Mouse (Mus musculus) cerebellum, adult 2 months (tissue): ENCODE data around the gene Ski. TPM values are rescaled to one million over a fixed set of nuclear protein-coding genes. Genes with fewer than 3 reads are reported as not detected.

Experiments used
- DNase-seq, 2 experiments: peaks; one replicate each; pipeline ENCODE4 v3.0.0; 2021
- H3K27ac ChIP-seq: fragments of 200-500 bp; 2 replicates; pipeline ENCODE4 v1.5.1; 2012; ENCODE audit warnings: low read length, control low read depth, inconsistent platforms; ENCODE audit not compliant: insufficient read depth
- H3K27me3 ChIP-seq: fragments of 200-500 bp; 2 replicates; pipeline ENCODE4 v1.6.1; 2012; ENCODE audit warnings: inconsistent platforms, mild to moderate bottlenecking, low read length, moderate library complexity; ENCODE audit not compliant: control insufficient read depth, insufficient read depth
- H3K4me1 ChIP-seq: fragments of 200-500 bp; 2 replicates; pipeline ENCODE4 v1.6.1; 2011; ENCODE audit warnings: low read length; ENCODE audit not compliant: control insufficient read depth, insufficient read depth
- H3K4me3 ChIP-seq: fragments of 200-500 bp; replicated peaks from 2 replicates; pipeline ENCODE3; 2011; ENCODE audit warnings: mild to moderate bottlenecking, low read depth, low read length, control low read depth; ENCODE audit not compliant: insufficient read depth
- CTCF ChIP-seq: fragments of 200-500 bp; IDR thresholded peaks from 2 replicates; pipeline ENCODE4 v1.5.1; 2011; ENCODE audit warnings: low read depth, mild to moderate bottlenecking, control low read depth, low read length, moderate library complexity, borderline replicate concordance; ENCODE audit not compliant: insufficient read depth
- POLR2A ChIP-seq: fragments of 200-500 bp; IDR thresholded peaks from 2 replicates; pipeline ENCODE4 v1.6.1; 2011; ENCODE audit warnings: low read length, control low read depth, borderline replicate concordance; ENCODE audit not compliant: insufficient read depth
- WGBS: fragments of 180-500 bp; shearing (Covaris S2); methylation state at CpG from one replicate; pipeline ENCODE4 v1.1.7; 2018; 5-methylcytosine and 5-hydroxymethylcytosine counted together
- polyA plus RNA-seq: library from polyadenylated mRNA; depleted of rRNA; stranded (reverse); fragments of >200 nt; gene quantifications from 2 replicates; pipeline ENCODE4 v1.2.3, GENCODE M21; 2012

Gene Ski
- polyA plus RNA-seq, 1 experiment: 87.2 TPM

DNA sequence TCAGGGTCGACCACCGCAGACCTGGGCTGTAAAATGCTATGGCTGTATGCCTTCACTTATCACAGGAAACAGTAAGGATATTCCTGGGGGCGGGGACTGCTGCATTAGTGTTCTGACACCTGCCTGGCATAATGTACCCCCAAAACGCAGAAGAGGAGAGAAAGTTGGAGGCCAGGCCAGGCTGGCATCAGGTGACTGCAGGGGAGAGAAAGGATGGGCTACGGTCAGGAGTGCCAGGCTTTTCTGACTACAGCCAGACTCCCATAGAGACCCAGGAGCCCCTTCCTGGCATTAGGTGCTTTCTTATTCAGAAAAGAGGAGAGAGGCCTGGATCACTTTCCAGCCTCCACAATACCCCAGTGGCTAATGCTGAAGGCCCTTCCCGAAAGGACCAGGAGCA, 17.1 kb upstream of the Ski start:
- 45% methylated on average over 6 of the region's 6 CpGs for WGBS
- DNase-seq: no peak
- no peak for TF ChIP-seq CTCF
- Histone ChIP-seq H3K4me3 (no peak overlapping the region), H3K4me1 (peaks cover 42% of the 10 kb centered on the region), H3K27me3 (no peaks in the 10 kb centered on the region), H3K27ac (no peak overlapping the region)

DNA sequence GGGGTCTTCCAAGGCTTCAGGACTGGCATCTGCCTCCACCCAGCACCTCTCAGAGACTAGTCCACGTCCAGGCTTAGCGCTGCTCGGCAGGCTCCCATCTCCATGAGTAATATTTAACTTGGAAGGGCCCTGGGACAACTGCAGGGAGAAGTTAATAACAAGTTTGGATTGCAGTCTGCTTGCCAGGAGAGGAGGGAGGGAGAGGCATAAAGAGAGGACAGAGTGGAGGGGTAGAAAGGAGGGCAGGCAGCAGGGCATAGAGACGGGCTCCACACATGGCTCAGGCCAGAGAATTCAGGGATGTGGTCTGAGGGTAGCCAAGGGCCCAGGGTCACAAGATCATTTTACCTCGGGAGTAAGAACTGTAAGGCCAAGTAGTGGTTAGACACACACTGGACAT, 15.9 kb upstream of the Ski start:
- WGBS: 67% methylated on average over 5 of the region's 5 CpGs
- no peak for DNase-seq
- no peak overlapping the region; the same call in 1 of the 2 replicates for H3K27ac ChIP-seq
- no peak for TF ChIP-seq CTCF
- no peak for TF ChIP-seq POLR2A
- H3K27me3 ChIP-seq: no peaks in the 10 kb centered on the region
- H3K4me1 ChIP-seq: peaks cover 46% of the 10 kb centered on the region
- H3K4me3 ChIP-seq: no peak overlapping the region

DNA sequence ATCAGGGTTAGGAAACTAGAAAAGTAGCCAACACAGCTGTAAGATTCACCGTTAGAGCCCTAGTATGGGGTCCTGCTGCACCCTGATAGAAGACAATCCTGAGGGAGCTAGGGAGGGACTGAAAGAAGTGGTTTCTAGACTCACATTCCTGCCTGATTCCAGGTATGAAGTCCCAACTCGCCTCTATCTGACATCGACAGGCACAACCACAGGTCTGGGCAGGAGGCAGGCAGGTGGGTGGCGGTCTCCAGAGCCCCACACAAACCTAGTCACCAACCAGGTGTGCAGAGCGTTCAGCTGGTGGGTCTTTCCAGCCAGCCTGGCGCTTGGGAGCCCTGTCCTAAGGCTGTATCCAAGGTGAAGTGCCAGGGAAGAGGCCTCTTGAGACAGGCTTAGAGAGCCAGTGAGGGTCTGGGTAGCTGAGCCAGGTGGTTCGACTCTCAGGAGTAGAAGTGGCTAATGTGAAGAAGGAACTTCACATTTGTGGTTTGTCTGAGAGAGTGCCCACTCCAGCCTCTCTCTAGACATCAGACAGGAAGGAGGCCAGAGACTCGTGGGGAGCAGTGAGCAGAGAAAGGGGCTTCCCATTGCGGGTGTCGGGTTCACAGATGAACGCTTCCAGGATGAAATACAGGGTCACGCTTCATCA, 14.5 kb upstream of the Ski start:
- H3K27ac ChIP-seq: no peak overlapping the region
- DNase-seq: no peak
- no peak overlapping the region for H3K4me3 ChIP-seq
- TF ChIP-seq POLR2A (no peak), CTCF (no peak)
- H3K4me1 ChIP-seq: peaks cover 34% of the 10 kb centered on the region
- H3K27me3 ChIP-seq: no peaks in the 10 kb centered on the region
- WGBS: 82% methylated on average over 12 of the region's 12 CpGs

DNA sequence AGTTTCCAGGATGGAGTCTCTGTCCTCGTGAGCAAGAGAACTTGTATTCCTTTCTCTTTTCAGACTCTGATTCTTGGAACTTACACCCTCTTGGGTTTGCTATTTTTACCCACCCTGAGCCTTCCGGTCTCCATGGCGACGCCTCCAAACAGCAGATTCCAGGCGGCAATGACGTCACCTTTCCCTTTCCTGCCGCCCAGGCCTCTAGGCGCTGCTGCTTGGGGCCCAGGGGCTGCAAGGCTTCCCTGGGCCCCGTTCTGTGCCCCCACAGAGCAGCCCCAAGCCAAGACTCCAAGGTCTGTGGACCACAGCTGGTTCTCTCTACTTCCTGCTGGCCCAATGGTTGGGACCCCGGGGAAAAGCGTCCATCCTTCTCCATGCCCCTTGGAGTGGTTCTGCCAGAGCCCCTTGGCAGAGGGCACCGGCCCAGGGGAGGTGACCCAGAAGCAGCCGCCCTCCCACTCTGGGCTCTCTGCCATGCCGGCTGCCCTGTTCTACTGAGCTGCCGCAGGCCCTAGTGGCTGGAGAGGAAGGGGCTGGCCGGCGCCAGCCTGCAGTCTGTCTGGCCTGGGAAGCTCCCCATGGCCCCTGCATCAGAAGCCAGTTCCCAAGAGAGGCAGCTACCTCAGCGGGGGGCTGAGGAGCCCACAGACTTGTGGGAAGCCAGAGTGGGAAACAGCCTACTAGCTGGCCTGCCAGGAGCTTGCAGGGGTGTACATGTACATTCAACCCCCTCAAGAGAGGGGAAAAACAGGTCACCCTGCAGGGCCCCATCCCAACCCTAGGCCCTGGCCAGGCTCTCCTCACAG, 13.1 kb upstream of the Ski start:
- no peak for TF ChIP-seq CTCF
- no peak for TF ChIP-seq POLR2A
- no peak overlapping the region for H3K4me3 ChIP-seq
- WGBS: under 1% methylated on average over 18 of the region's 18 CpGs
- peak overlapping the region; percentile 97 for H3K27ac ChIP-seq
- H3K27me3 ChIP-seq: no peaks in the 10 kb centered on the region
- H3K4me1 ChIP-seq: peaks cover 33% of the 10 kb centered on the region
- DNase-seq: peak; percentile 88 to 89

DNA sequence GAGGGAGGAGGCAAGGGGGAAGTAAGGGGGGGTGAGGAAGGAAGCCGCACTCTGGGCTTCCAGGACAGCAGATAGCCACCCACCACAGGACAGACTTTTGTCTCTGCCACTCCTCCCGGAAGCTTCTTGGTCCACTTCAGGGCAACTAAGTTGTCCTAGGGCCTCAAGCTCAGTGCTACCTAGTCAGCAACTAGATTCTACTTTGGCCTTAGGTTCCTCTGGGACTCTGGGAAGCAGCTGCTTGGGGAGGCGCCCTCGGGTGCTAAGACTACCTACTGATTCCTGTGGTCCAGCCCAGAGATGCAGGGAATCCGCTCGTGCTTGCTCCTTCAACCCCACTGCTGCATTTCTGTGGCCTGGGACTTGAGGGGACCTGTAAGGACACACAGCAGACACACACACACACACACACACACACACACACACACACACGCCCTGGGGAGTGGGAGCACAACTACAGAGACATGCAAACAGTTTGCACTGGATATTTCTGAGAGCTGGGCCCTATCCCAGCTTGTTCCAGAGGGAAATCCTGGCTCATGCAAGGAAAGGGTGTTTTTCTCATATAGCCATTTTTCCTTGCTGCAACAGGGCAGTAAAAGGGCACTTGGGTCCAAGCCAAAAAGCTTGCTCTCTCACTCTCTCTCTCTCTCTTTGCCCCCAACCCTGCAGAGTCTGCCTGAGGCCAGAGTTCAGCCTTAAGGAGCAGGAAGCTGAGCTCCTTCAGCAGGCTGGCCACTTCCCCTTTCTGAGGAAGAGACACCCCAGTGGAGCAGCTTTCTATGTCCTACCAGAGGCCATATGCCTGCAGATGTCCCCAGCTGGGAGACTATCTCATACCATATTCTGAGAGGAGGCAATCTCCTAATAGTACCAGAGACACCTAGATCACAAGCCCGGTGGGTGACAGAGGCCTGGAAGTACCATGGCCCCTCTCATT, 12.2 kb upstream of the Ski start:
- Histone ChIP-seq H3K27me3 (no peaks in the 10 kb centered on the region), H3K4me1 (peaks cover 33% of the 10 kb centered on the region), H3K4me3 (no peak overlapping the region), H3K27ac (peak overlapping the region; percentile 97)
- peak in 1 of 2 experiments; percentile 53 for DNase-seq
- whole genome bisulfite sequencing: 36% methylated on average over 8 of the region's 8 CpGs
- no peak for TF ChIP-seq CTCF
- TF ChIP-seq POLR2A: no peak

DNA sequence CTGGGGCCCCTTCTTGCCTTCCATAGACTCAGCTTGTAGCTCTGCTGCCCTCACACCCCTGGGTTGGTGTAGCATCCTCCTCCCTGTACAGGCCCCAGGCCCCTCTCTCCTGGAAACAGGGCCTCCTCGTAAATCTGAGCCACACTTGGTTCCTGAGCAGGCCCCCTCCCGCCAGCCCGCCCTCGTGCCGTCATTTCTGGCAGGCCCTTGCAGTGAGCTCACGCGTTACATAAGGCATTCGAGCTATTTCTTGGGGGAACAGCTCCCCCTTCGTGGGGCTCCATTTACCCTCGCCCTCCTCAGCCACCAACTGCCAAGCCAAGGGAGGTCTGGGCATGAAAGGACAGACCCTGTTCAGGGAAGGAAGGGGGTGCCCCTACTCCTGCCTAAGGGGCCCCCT, 11.5 kb upstream of the Ski start:
- no peak overlapping the region for H3K4me3 ChIP-seq
- H3K27me3 ChIP-seq: no peaks in the 10 kb centered on the region
- H3K27ac ChIP-seq: peak overlapping the region; percentile 97
- 6% methylated on average over 10 of the region's 10 CpGs for WGBS
- H3K4me1 ChIP-seq: peaks cover 27% of the 10 kb centered on the region
- TF ChIP-seq POLR2A: no peak
- TF ChIP-seq CTCF: no peak; the same call in 1 of the 2 replicates
- DNase-seq: peak; percentile 87 to 88

DNA sequence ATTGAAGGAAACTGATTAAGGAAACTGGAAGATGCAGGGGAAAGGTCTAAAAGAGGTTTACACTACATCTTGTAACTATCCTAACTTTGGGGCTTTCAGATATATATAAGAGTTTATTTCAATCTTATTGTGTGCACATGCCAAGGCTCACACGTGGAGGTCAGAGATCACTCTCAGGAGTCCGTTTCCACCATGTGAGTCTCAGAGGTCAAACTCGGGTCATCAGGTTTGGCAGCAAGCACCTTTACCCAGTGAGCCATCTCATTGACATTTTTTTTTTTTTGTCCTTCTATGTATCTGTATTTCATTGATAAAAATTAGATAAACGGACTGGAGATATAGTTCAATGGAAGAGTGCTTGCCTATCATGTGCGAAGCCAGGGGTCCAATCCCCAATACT, 6.1 kb upstream of the Ski start:
- TF ChIP-seq POLR2A (no peak), CTCF (no peak)
- Histone ChIP-seq H3K4me3 (no peak overlapping the region), H3K27ac (no peak overlapping the region), H3K4me1 (peaks cover 5% of the 10 kb centered on the region), H3K27me3 (no peaks in the 10 kb centered on the region)
- WGBS: 84% methylated on average over 5 of the region's 5 CpGs
- no peak for DNase-seq
